ENCODE assay signal across 16 mouse cellular contexts in the genomic region with DNA sequence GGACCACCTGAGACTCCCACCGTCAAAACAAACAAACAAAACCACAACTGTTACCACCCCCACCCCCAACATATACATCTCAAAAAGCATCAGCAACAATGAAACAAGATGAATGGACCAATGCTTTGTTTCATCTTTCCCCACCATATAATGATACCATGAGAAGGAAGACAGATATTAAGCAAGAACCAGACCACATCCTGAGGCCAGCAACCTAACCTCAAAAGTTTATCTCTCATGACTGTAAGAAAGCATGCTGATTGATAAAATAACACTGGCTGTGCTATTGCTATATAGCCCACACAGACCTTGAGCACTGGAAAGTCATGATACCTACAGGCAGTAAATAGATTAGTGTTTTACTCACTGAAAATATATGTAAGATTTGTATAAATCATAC.
"Had no signal": no experiment of that assay in that cellular context is flagged by ENCODE, and none has a peak within 500 bp of the region (broad histone marks: within the 10 kb centered on the region; RNA-seq: fewer than 3 reads in every experiment).

No protein-coding gene starts in this region.

- H3K4me1 ChIP-seq: neural tube, embryonic 13.5 days; neural tube, embryonic 15.5 days; stomach, embryonic 15.5 days had no signal

- DNase-seq: retina, postnatal 1 day; right cerebral cortex, adult 18-20 months; right cerebral cortex, postnatal 14 days; right cerebral cortex, postnatal 25 days; right cerebral cortex, postnatal 4 days; spleen, adult 18-20 months; thymus, adult 18-20 months; thymus, adult 2 months; thymus, postnatal 14 days; thymus, postnatal 25 days; thymus, postnatal 36 days; thymus, postnatal 4 days had no signal

- H3K4me3 ChIP-seq: neural tube, embryonic 13.5 days; neural tube, embryonic 15.5 days; stomach, embryonic 15.5 days had no signal

- H3K27ac ChIP-seq: neural tube, embryonic 13.5 days; neural tube, embryonic 15.5 days; stomach, embryonic 15.5 days; stomach, postnatal 0 days had no signal

- H3K4me2 ChIP-seq: neural tube, embryonic 13.5 days; neural tube, embryonic 15.5 days; stomach, embryonic 15.5 days had no signal

- H3K9ac ChIP-seq: neural tube, embryonic 13.5 days; neural tube, embryonic 15.5 days; stomach, embryonic 15.5 days had no signal

- H3K27me3 ChIP-seq: neural tube, embryonic 13.5 days; neural tube, embryonic 15.5 days; stomach, embryonic 15.5 days had no signal

- H3K36me3 ChIP-seq: neural tube, embryonic 13.5 days; neural tube, embryonic 15.5 days; stomach, embryonic 15.5 days had no signal

- H3K9me3 ChIP-seq: neural tube, embryonic 13.5 days; neural tube, embryonic 15.5 days; stomach, embryonic 15.5 days had no signal
